ENCODE assay signal across 14 mouse cellular contexts in genomic region chr7:19420121-19420520, GRCm38 (mm10). TPM values are rescaled to one million over a fixed set of nuclear protein-coding genes. Genes with fewer than 3 reads are reported as not detected.
DNase-seq lines count a peak whose midpoint lies in the region; ATAC-seq lines count a peak whose summit lies in the region.
"Had no signal": no experiment of that assay in that cellular context is flagged by ENCODE, and none has a peak within 500 bp of the region (broad histone marks: within the 10 kb centered on the region; RNA-seq: fewer than 3 reads in every experiment).

No protein-coding gene starts in this region.

- 0 out of 2 replicates have a peak overlapping the region, but pooled peaks have one; percentile 3 for H3K4me3 ChIP-seq in hindbrain, embryonic 14.5 days (replicated peaks; ENCODE audit: low read length)
- H3K4me3 ChIP-seq in hindbrain, embryonic 10.5 days: no peak overlapping the region
- peak overlapping the region; percentile 84 for H3K4me3 ChIP-seq in megakaryocyte, embryonic 14.5 days (replicated peaks)
- peak overlapping the region; percentile 27; the same call in 1 of the 2 replicates for H3K4me3 ChIP-seq in embryonic facial prominence, embryonic 10.5 days
- no peak overlapping the region; the same call in 1 of the 2 replicates for H3K4me3 ChIP-seq in stomach, embryonic 15.5 days (replicated peaks)
- H3K4me3 ChIP-seq: erythroblast, embryonic 14.5 days had no signal

- ATAC-seq in hindbrain, embryonic 14.5 days (ENCODE audit: low FRiP score): no peak
- ATAC-seq in megakaryocyte, adult 5-6 weeks (ENCODE audit: poor library complexity, severe bottlenecking): no peak
- no peak for ATAC-seq in stomach, embryonic 15.5 days (ENCODE audit: insufficient read depth, low FRiP score, low read depth)

- H3K9ac ChIP-seq in hindbrain, embryonic 14.5 days: no peak overlapping the region
- no peak overlapping the region for H3K9ac ChIP-seq in stomach, embryonic 15.5 days

- no peak overlapping the region for H3K27ac ChIP-seq in hindbrain, embryonic 14.5 days
- H3K27ac ChIP-seq in hindbrain, embryonic 10.5 days: no peak overlapping the region
- H3K27ac ChIP-seq in embryonic facial prominence, embryonic 10.5 days (replicated peaks): no peak overlapping the region
- H3K27ac ChIP-seq in stomach, embryonic 15.5 days: no peak overlapping the region

- H3K9me3 ChIP-seq in hindbrain, embryonic 14.5 days (ENCODE audit: control insufficient read depth, low read length): no peaks in the 10 kb centered on the region
- peaks cover 5% of the 10 kb centered on the region for H3K9me3 ChIP-seq in hindbrain, embryonic 10.5 days
- no peaks in the 10 kb centered on the region for H3K9me3 ChIP-seq in megakaryocyte, embryonic 14.5 days
- peaks cover 5% of the 10 kb centered on the region; the same call in 1 of the 2 replicates for H3K9me3 ChIP-seq in embryonic facial prominence, embryonic 10.5 days
- no peaks in the 10 kb centered on the region for H3K9me3 ChIP-seq in stomach, embryonic 15.5 days

- H3K27me3 ChIP-seq in hindbrain, embryonic 14.5 days (ENCODE audit: control insufficient read depth, insufficient read depth, low read length): peaks cover 36% of the 10 kb centered on the region
- H3K27me3 ChIP-seq in hindbrain, embryonic 10.5 days (ENCODE audit: insufficient read depth, poor library complexity, severe bottlenecking): peaks cover 81% of the 10 kb centered on the region
- H3K27me3 ChIP-seq in megakaryocyte, embryonic 14.5 days (replicated peaks): peaks cover 47% of the 10 kb centered on the region
- H3K27me3 ChIP-seq in embryonic facial prominence, embryonic 10.5 days (replicated peaks; ENCODE audit: low read depth, poor library complexity, severe bottlenecking): peaks cover 73% of the 10 kb centered on the region
- peaks cover 29% of the 10 kb centered on the region for H3K27me3 ChIP-seq in stomach, embryonic 15.5 days (replicated peaks)

- no peaks in the 10 kb centered on the region for H3K4me1 ChIP-seq in hindbrain, embryonic 14.5 days (replicated peaks; ENCODE audit: control insufficient read depth, insufficient read depth, low read length)
- H3K4me1 ChIP-seq in hindbrain, embryonic 10.5 days (replicated peaks): peaks cover 8% of the 10 kb centered on the region
- H3K4me1 ChIP-seq in megakaryocyte, embryonic 14.5 days: peaks cover 44% of the 10 kb centered on the region
- peaks cover 13% of the 10 kb centered on the region for H3K4me1 ChIP-seq in embryonic facial prominence, embryonic 10.5 days
- no peaks in the 10 kb centered on the region for H3K4me1 ChIP-seq in stomach, embryonic 15.5 days

- no peak overlapping the region for H3K4me2 ChIP-seq in hindbrain, embryonic 14.5 days (replicated peaks)
- peak overlapping the region; percentile 43 for H3K4me2 ChIP-seq in stomach, embryonic 15.5 days

- peaks cover 5% of the 10 kb centered on the region for H3K36me3 ChIP-seq in hindbrain, embryonic 14.5 days (replicated peaks; ENCODE audit: control insufficient read depth, insufficient read depth)
- peaks cover 6% of the 10 kb centered on the region for H3K36me3 ChIP-seq in hindbrain, embryonic 10.5 days
- peaks cover 12% of the 10 kb centered on the region for H3K36me3 ChIP-seq in megakaryocyte, embryonic 14.5 days (replicated peaks; ENCODE audit: low read length)
- H3K36me3 ChIP-seq in embryonic facial prominence, embryonic 10.5 days (replicated peaks): peaks cover 5% of the 10 kb centered on the region
- H3K36me3 ChIP-seq in stomach, embryonic 15.5 days: no peaks in the 10 kb centered on the region

- no peak for DNase-seq in hindbrain, embryonic 14.5 days (ENCODE audit: low spot score)
- DNase-seq in hindbrain, embryonic 10.5 days (ENCODE audit: low spot score): no peak
- DNase-seq in embryonic facial prominence, embryonic 10.5 days (ENCODE audit: low spot score): no peak
- DNase-seq in embryo, embryonic 11 days: no peak
- DNase-seq: cerebellum, adult 11-12 months; gastrocnemius, postnatal 14 days; kidney, postnatal 10 days had no signal

- WGBS in hindbrain, embryonic 14.5 days: 9% methylated on average over 28 of the region's 28 CpGs
- 9% methylated on average over 28 of the region's 28 CpGs for WGBS in hindbrain, embryonic 10.5 days
- 8% methylated on average over 28 of the region's 28 CpGs for WGBS in embryonic facial prominence, embryonic 10.5 days
- WGBS in stomach, embryonic 15.5 days: 5% methylated on average over 28 of the region's 28 CpGs

RNA-seq across cellular contexts. Expression of gene Ckm, which starts 15.5 kb away (rescaled TPM):
- polyA plus RNA-seq in hindbrain, embryonic 14.5 days (2014; fragmentation: Nextera tagmentation; extraction: Ambion mirVana): not detected in 2 replicates
- polyA plus RNA-seq in hindbrain, embryonic 10.5 days (2016; fragmentation: Nextera tagmentation; extraction: Ambion mirVana): not detected in 2 replicates
- polyA plus RNA-seq in megakaryocyte, embryonic 14.5 days (2012; ENCODE audit: insufficient read depth, low replicate concordance): 0.96 TPM in 1 of 2 replicates, not detected in the other
- total RNA-seq in megakaryocyte, adult 5-6 weeks (2015): 0.14 and 0.18 TPM in 2 replicates
- total RNA-seq in megakaryocyte, adult 5-6 weeks (2017): 0.26 and 0.45 TPM in 2 replicates
- polyA plus RNA-seq in embryonic facial prominence, embryonic 10.5 days (2016; fragmentation: Nextera tagmentation; extraction: Ambion mirVana): 0.20 TPM in 1 of 2 replicates, not detected in the other
- polyA plus RNA-seq in stomach, embryonic 15.5 days (2015; fragmentation: Nextera tagmentation; extraction: Ambion mirVana): 17.4 and 19.1 TPM in 2 replicates
- total RNA-seq: left cerebral cortex, postnatal 25 days; MEL had no signal
- polyA plus RNA-seq: erythroblast, embryonic 14.5 days; midbrain, embryonic 11.5 days had no signal

RNA-seq across cellular contexts. Expression of gene Klc3, which starts 16.2 kb away (rescaled TPM):
- 0.78 and 1.1 TPM in 2 replicates for polyA plus RNA-seq in hindbrain, embryonic 14.5 days (2014; fragmentation: Nextera tagmentation; extraction: Ambion mirVana)
- 2.9 and 7.1 TPM in 2 replicates for polyA plus RNA-seq in hindbrain, embryonic 10.5 days (2016; fragmentation: Nextera tagmentation; extraction: Ambion mirVana)
- polyA plus RNA-seq in megakaryocyte, embryonic 14.5 days (2012; ENCODE audit: insufficient read depth, low replicate concordance): 1.3 TPM in 1 of 2 replicates, not detected in the other
- 0.09 TPM in 1 of 2 replicates, not detected in the other for total RNA-seq in megakaryocyte, adult 5-6 weeks (2015)
- not detected in 2 replicates for total RNA-seq in megakaryocyte, adult 5-6 weeks (2017)
- 7.9 and 8.8 TPM in 2 replicates for polyA plus RNA-seq in embryonic facial prominence, embryonic 10.5 days (2016; fragmentation: Nextera tagmentation; extraction: Ambion mirVana)
- 9.7 and 10.4 TPM in 2 replicates for polyA plus RNA-seq in stomach, embryonic 15.5 days (2015; fragmentation: Nextera tagmentation; extraction: Ambion mirVana)
- polyA plus RNA-seq: erythroblast, embryonic 14.5 days had no signal

RNA-seq across cellular contexts. Expression of gene Ercc2, which starts 38.3 kb away (rescaled TPM):
- polyA plus RNA-seq in hindbrain, embryonic 14.5 days (2014; fragmentation: Nextera tagmentation; extraction: Ambion mirVana): 15.6 and 16.5 TPM in 2 replicates
- polyA plus RNA-seq in hindbrain, embryonic 10.5 days (2016; fragmentation: Nextera tagmentation; extraction: Ambion mirVana): 29.0 and 33.9 TPM in 2 replicates
- 24.2 and 30.8 TPM in 2 replicates for polyA plus RNA-seq in megakaryocyte, embryonic 14.5 days (2012; ENCODE audit: insufficient read depth, low replicate concordance)
- 4.9 and 5.7 TPM in 2 replicates for total RNA-seq in megakaryocyte, adult 5-6 weeks (2015)
- 12.6 and 19.2 TPM in 2 replicates for total RNA-seq in megakaryocyte, adult 5-6 weeks (2017)
- 28.1 and 28.8 TPM in 2 replicates for polyA plus RNA-seq in embryonic facial prominence, embryonic 10.5 days (2016; fragmentation: Nextera tagmentation; extraction: Ambion mirVana)
- 13.5 and 14.8 TPM in 2 replicates for polyA plus RNA-seq in stomach, embryonic 15.5 days (2015; fragmentation: Nextera tagmentation; extraction: Ambion mirVana)

RNA-seq across cellular contexts. Expression of gene Mark4, which starts 38.5 kb away (rescaled TPM):
- polyA plus RNA-seq in hindbrain, embryonic 14.5 days (2014; fragmentation: Nextera tagmentation; extraction: Ambion mirVana): 19.2 and 20.4 TPM in 2 replicates
- polyA plus RNA-seq in hindbrain, embryonic 10.5 days (2016; fragmentation: Nextera tagmentation; extraction: Ambion mirVana): 9.3 and 13.6 TPM in 2 replicates
- polyA plus RNA-seq in megakaryocyte, embryonic 14.5 days (2012; ENCODE audit: insufficient read depth, low replicate concordance): 102 and 169 TPM in 2 replicates
- total RNA-seq in megakaryocyte, adult 5-6 weeks (2015): 11.4 and 14.7 TPM in 2 replicates
- 6.4 and 9.4 TPM in 2 replicates for total RNA-seq in megakaryocyte, adult 5-6 weeks (2017)
- 7.1 and 8.0 TPM in 2 replicates for polyA plus RNA-seq in embryonic facial prominence, embryonic 10.5 days (2016; fragmentation: Nextera tagmentation; extraction: Ambion mirVana)
- polyA plus RNA-seq in stomach, embryonic 15.5 days (2015; fragmentation: Nextera tagmentation; extraction: Ambion mirVana): 7.8 and 7.9 TPM in 2 replicates

RNA-seq across cellular contexts. Expression of gene Exoc3l2, which starts 43.0 kb away (rescaled TPM):
- 0.79 and 0.87 TPM in 2 replicates for polyA plus RNA-seq in hindbrain, embryonic 14.5 days (2014; fragmentation: Nextera tagmentation; extraction: Ambion mirVana)
- 0.39 and 0.80 TPM in 2 replicates for polyA plus RNA-seq in hindbrain, embryonic 10.5 days (2016; fragmentation: Nextera tagmentation; extraction: Ambion mirVana)
- 40.8 and 53.6 TPM in 2 replicates for polyA plus RNA-seq in megakaryocyte, embryonic 14.5 days (2012; ENCODE audit: insufficient read depth, low replicate concordance)
- total RNA-seq in megakaryocyte, adult 5-6 weeks (2015): 0.09 and 0.14 TPM in 2 replicates
- total RNA-seq in megakaryocyte, adult 5-6 weeks (2017): 0.28 and 0.62 TPM in 2 replicates
- polyA plus RNA-seq in embryonic facial prominence, embryonic 10.5 days (2016; fragmentation: Nextera tagmentation; extraction: Ambion mirVana): 1.2 and 1.3 TPM in 2 replicates
- 0.94 and 1.3 TPM in 2 replicates for polyA plus RNA-seq in stomach, embryonic 15.5 days (2015; fragmentation: Nextera tagmentation; extraction: Ambion mirVana)

Comparison
In these comparisons a context has a peak if more than half of its experiments do, and no peak if none do; other contexts are left out.
1. H3K4me3 ChIP-seq: peak in hindbrain, embryonic 14.5 days (single experiment), megakaryocyte, embryonic 14.5 days (single experiment) and embryonic facial prominence, embryonic 10.5 days (single experiment); none in hindbrain, embryonic 10.5 days (single experiment) and stomach, embryonic 15.5 days (single experiment).